Mouse (Mus musculus) limb, embryonic 11.5 days (tissue): ENCODE measurements around the gene Ssxb2. TPM values are rescaled to one million over a fixed set of nuclear protein-coding genes. Genes with fewer than 3 reads are reported as not detected.
"Not testable (repeated sequence)": the region's sequence is repeated elsewhere in the genome, so short reads cannot be mapped to it uniquely, and the experiment has no call there.

Experiments
- ATAC-seq: fragments of 200-750 bp; cut with Nextera tagmentation; 2 replicates; pipeline ENCODE4 v1.8.0; 2017; ENCODE audit warnings: low read depth; ENCODE audit not compliant: insufficient number of reproducible peaks, low FRiP score, low TSS enrichment
- DNase-seq: peaks from one replicate; pipeline ENCODE4 v3.0.0-alpha.2; 2015; ENCODE audit warnings: low spot score
- H3K27ac ChIP-seq: fragments of 300-500 bp; sonication (generic); replicated peaks from 2 replicates; pipeline ENCODE4 v1.5.1; 2014; ENCODE audit warnings: low read depth, mild to moderate bottlenecking, low read length
- H3K27me3 ChIP-seq: fragments of 300-500 bp; sonication (generic); 2 replicates; pipeline ENCODE4 v1.6.1; 2014; ENCODE audit warnings: mild to moderate bottlenecking, low read length, mixed read lengths; ENCODE audit not compliant: control insufficient read depth, insufficient read depth
- H3K36me3 ChIP-seq: fragments of 300-500 bp; sonication (generic); 2 replicates; pipeline ENCODE4 v1.6.1; 2014; ENCODE audit warnings: mild to moderate bottlenecking, low read length, moderate library complexity, mixed read lengths; ENCODE audit not compliant: control insufficient read depth, insufficient read depth
- H3K4me1 ChIP-seq: fragments of 300-500 bp; sonication (generic); 2 replicates; pipeline ENCODE4 v1.6.1; 2014; ENCODE audit warnings: low read length, mixed read lengths; ENCODE audit not compliant: control insufficient read depth, insufficient read depth
- H3K4me2 ChIP-seq: fragments of 300-500 bp; sonication (generic); 2 replicates; pipeline ENCODE4 v1.6.1; 2014; ENCODE audit warnings: low read depth, mild to moderate bottlenecking, moderate library complexity; ENCODE audit not compliant: severe bottlenecking
- H3K4me3 ChIP-seq: fragments of 300-500 bp; sonication (generic); 2 replicates; pipeline ENCODE4 v1.5.1; 2014; ENCODE audit warnings: low read depth, low read length
- H3K9ac ChIP-seq: fragments of 300-500 bp; sonication (generic); 2 replicates; pipeline ENCODE4 v1.6.1; 2014; ENCODE audit warnings: mild to moderate bottlenecking, low read length
- H3K9me3 ChIP-seq: fragments of 300-500 bp; sonication (generic); 2 replicates; pipeline ENCODE4 v1.6.1; 2016; ENCODE audit warnings: low read length; ENCODE audit not compliant: control insufficient read depth
- WGBS: fragments of 180-500 bp; shearing (Covaris S2); extraction: QIAGEN DNeasy Blood & Tissue Kit; methylation state at CpG from one replicate; pipeline ENCODE4 v1.1.7; 2014; 5-methylcytosine and 5-hydroxymethylcytosine counted together
- polyA plus RNA-seq: library from polyadenylated mRNA; unstranded; fragments of >200 nt; fragmentation: Nextera tagmentation; extraction: Ambion mirVana; gene quantifications from 2 replicates; pipeline ENCODE4 v1.2.1, GENCODE M21; 2014

Gene Ssxb2
- not detected in 2 replicates for polyA plus RNA-seq

GRCm38 (mm10) chrX:8461626-8462025 is at the start of gene Ssxb2:
TSS of gene Ssxb2 (minus strand) at chrX:8461726.
- not testable (repeated sequence) for H3K27me3 ChIP-seq, H3K4me3 ChIP-seq, H3K4me1 ChIP-seq, H3K4me2 ChIP-seq, DNase-seq, ATAC-seq, H3K27ac ChIP-seq, H3K9ac ChIP-seq, H3K36me3 ChIP-seq, H3K9me3 ChIP-seq
- WGBS, result 63% methylated on average over 2 of the region's 2 CpGs

- H3K9me3 ChIP-seq, H3K36me3 ChIP-seq, H3K27ac ChIP-seq, DNase-seq, ATAC-seq, H3K4me2 ChIP-seq, H3K4me1 ChIP-seq, H3K27me3 ChIP-seq, H3K4me3 ChIP-seq, H3K9ac ChIP-seq: not testable (repeated sequence)
- WGBS, result 44% methylated on average over 1 of the region's 1 CpGs
Measured at GRCm38 (mm10) chrX:8413005-8413404, 48.5 kb downstream of the Ssxb2 start, which contains the start of gene Ssxb1. TSS of gene Ssxb1 (plus strand) at chrX:8413305.

Other genes starting within 250 kb of the Ssxb2 start
- 51.2 and 53.6 TPM in 2 replicates for gene Ftsj1, start 209.3 kb downstream of the Ssxb2 start, polyA plus RNA-seq
- 3.3 and 4.2 TPM in 2 replicates for gene Slc38a5, start 190.6 kb downstream of the Ssxb2 start, polyA plus RNA-seq
- gene Ssxb10, start 134.3 kb downstream of the Ssxb2 start, polyA plus RNA-seq, result not detected in 2 replicates
- not detected in 2 replicates for gene Ssxb9, start 94.7 kb downstream of the Ssxb2 start, polyA plus RNA-seq
- not detected in 2 replicates for gene Ssxb1, start 48.4 kb downstream of the Ssxb2 start, polyA plus RNA-seq
- not detected in 2 replicates for gene Gm14459, start 63.2 kb upstream of the Ssxb2 start, polyA plus RNA-seq
- not detected in 2 replicates for gene Ssxb6, start 86.5 kb upstream of the Ssxb2 start, polyA plus RNA-seq
- gene Ssxb3, start 130.1 kb upstream of the Ssxb2 start, polyA plus RNA-seq, result not detected in 2 replicates
- not detected in 2 replicates for gene Ssxb8, start 229.1 kb upstream of the Ssxb2 start, polyA plus RNA-seq